Mouse (Mus musculus) CH12.LX (cell line): ENCODE measurements around the gene Mrps23. TPM values are rescaled to one million over a fixed set of nuclear protein-coding genes. Genes with fewer than 3 reads are reported as not detected.
"Not testable (repeated sequence)": the region's sequence is repeated elsewhere in the genome, so short reads cannot be mapped to it uniquely, and the experiment has no call there.

ENCODE experiments used
- DNase-seq: peaks from one replicate; pipeline ENCODE4 v3.0.0-alpha.2; 2013; ENCODE audit errors: extremely low read depth
- H3K27ac ChIP-seq: 2 replicates; pipeline ENCODE4 v1.5.1; 2012; ENCODE audit warnings: low read depth, mild to moderate bottlenecking, control low read depth, moderate library complexity; ENCODE audit not compliant: insufficient read depth
- H3K27me3 ChIP-seq: replicated peaks from 2 replicates; pipeline ENCODE3; 2012; ENCODE audit warnings: inconsistent platforms
- H3K36me3 ChIP-seq, 2 experiments: replicated peaks in 1 of 2; 2 replicates each; pipeline versions ENCODE3 to v1.6.1; 2012; ENCODE audit warnings: inconsistent platforms in 1 of 2, low read length in 1 of 2, mild to moderate bottlenecking in 1 of 2, mixed read lengths in 1 of 2, moderate library complexity in 1 of 2; ENCODE audit not compliant: control insufficient read depth in 1 of 2, insufficient read depth in 1 of 2
- H3K4me1 ChIP-seq, 2 experiments: 2 replicates each; pipeline ENCODE4 v1.6.1; 2012; ENCODE audit warnings: inconsistent platforms in 1 of 2, moderate library complexity in 1 of 2; ENCODE audit not compliant: insufficient read depth in 2 of 2, control insufficient read depth in 1 of 2
- H3K4me2 ChIP-seq: 2 replicates; pipeline ENCODE4 v1.6.1; 2012; ENCODE audit warnings: low read depth, mild to moderate bottlenecking, control low read depth; ENCODE audit not compliant: poor library complexity, insufficient read depth, severe bottlenecking
- H3K4me3 ChIP-seq, 3 experiments: fragments of 150-350 bp in 1 of 3; sonication (generic) in 1 of 3; replicated peaks in 1 of 3; 2 replicates each; pipeline versions ENCODE3 to v1.5.1; 2011 to 2012; ENCODE audit warnings: low read depth in 2 of 3, low read length in 2 of 3, mild to moderate bottlenecking in 2 of 3, moderate library complexity in 2 of 3, control low read depth in 1 of 3, improper control_type of control experiment in 1 of 3, inconsistent platforms in 1 of 3, mixed read lengths in 1 of 3; ENCODE audit not compliant: poor library complexity in 1 of 3
- H3K79me2 ChIP-seq: replicated peaks from 2 replicates; pipeline ENCODE4 v1.6.1; 2012; ENCODE audit warnings: mild to moderate bottlenecking, moderate library complexity; ENCODE audit not compliant: control insufficient read depth, poor library complexity, insufficient read depth, severe bottlenecking; ENCODE audit errors: extremely low read depth
- H3K9ac ChIP-seq: 2 replicates; pipeline ENCODE4 v1.6.1; 2012; ENCODE audit warnings: low read depth, mild to moderate bottlenecking, control low read depth, moderate library complexity; ENCODE audit not compliant: insufficient read depth
- H3K9me3 ChIP-seq: replicated peaks from 2 replicates; pipeline ENCODE3; 2012; ENCODE audit warnings: low read length, inconsistent platforms, mixed read lengths
- BHLHE40 ChIP-seq: IDR thresholded peaks from 2 replicates; pipeline ENCODE4 v1.6.1; 2011; ENCODE audit warnings: mild to moderate bottlenecking, low read depth, low read length, improper control_type of control experiment
- CHD1 ChIP-seq: IDR thresholded peaks from 2 replicates; pipeline ENCODE4 v1.6.1; 2012; ENCODE audit warnings: low read depth, low read length, improper control_type of control experiment, inconsistent platforms
- CTCF ChIP-seq, 2 experiments: IDR thresholded peaks in 1 of 2; conservative IDR thresholded peaks in 1 of 2; 2 replicates each; pipeline ENCODE4 v1.5.1; 2011 to 2012; ENCODE audit warnings: low read depth in 2 of 2, low read length in 2 of 2, improper control_type of control experiment in 1 of 2, inconsistent platforms in 1 of 2, mild to moderate bottlenecking in 1 of 2, moderate library complexity in 1 of 2
- EP300 ChIP-seq: IDR thresholded peaks from 2 replicates; pipeline ENCODE4 v1.6.1; 2011; ENCODE audit warnings: low read length, improper control_type of control experiment
- ETS1 ChIP-seq: conservative IDR thresholded peaks from 2 replicates; pipeline ENCODE4 v1.6.1; 2012; ENCODE audit warnings: low read depth, mild to moderate bottlenecking, inconsistent platforms, low read length, improper control_type of control experiment, moderate library complexity
- IRF4 ChIP-seq: IDR thresholded peaks from 2 replicates; pipeline ENCODE4 v1.6.1; 2014; ENCODE audit warnings: low read depth, mild to moderate bottlenecking, inconsistent platforms, low read length, improper control_type of control experiment
- MAFK ChIP-seq: IDR thresholded peaks from 2 replicates; pipeline ENCODE4 v1.6.1; 2011; ENCODE audit warnings: low read length, improper control_type of control experiment; ENCODE audit not compliant: insufficient replicate concordance
- MEF2A ChIP-seq: IDR thresholded peaks from 2 replicates; pipeline ENCODE4 v1.6.1; 2014; ENCODE audit warnings: low read depth, mild to moderate bottlenecking, inconsistent platforms, low read length, improper control_type of control experiment, borderline replicate concordance
- RAD21 ChIP-seq: IDR thresholded peaks from 2 replicates; pipeline ENCODE4 v1.6.1; 2011; ENCODE audit warnings: low read depth, mild to moderate bottlenecking, low read length, improper control_type of control experiment, moderate library complexity
- SIN3A ChIP-seq: IDR thresholded peaks from 2 replicates; pipeline ENCODE4 v1.6.1; 2012; ENCODE audit warnings: low read length, improper control_type of control experiment, inconsistent platforms
- SMC3 ChIP-seq: IDR thresholded peaks from 2 replicates; pipeline ENCODE4 v1.6.1; 2011; ENCODE audit warnings: low read depth, low read length, improper control_type of control experiment
- TCF12 ChIP-seq: IDR thresholded peaks from 2 replicates; pipeline ENCODE4 v1.6.1; 2014; ENCODE audit warnings: low read depth, mild to moderate bottlenecking, inconsistent platforms, low read length, improper control_type of control experiment
- ZNF384 ChIP-seq: IDR thresholded peaks from 2 replicates; pipeline ENCODE4 v1.6.1; 2012; ENCODE audit warnings: low read depth, low read length, improper control_type of control experiment, inconsistent platforms
- dilution Hi-C: fragments of 300-500 bp; cut with MboI; formaldehyde crosslinking; loops from 2 replicates; pipeline ENCODE4 v1.14.3; 2020; ENCODE audit warnings: low sequenced_read_pairs; ENCODE audit not compliant: extremely low pct_unique_long_range_greater_than_20kb, extremely low pct_ligation_motif_present
- in situ Hi-C: fragments of 300-500 bp; cut with MboI; formaldehyde crosslinking; loops from 3 replicates; pipeline ENCODE4 v1.14.3; 2019; ENCODE audit warnings: low sequenced_read_pairs, low pct_ligation_motif_present, low pct_unique_long_range_greater_than_20kb, mixed read lengths
- polyA plus RNA-seq: library from polyadenylated mRNA; unstranded; fragments of >175 nt; gene quantifications from 2 replicates; pipeline ENCODE4 v1.2.1, GENCODE M21; 2012; ENCODE audit warnings: low read depth; ENCODE audit not compliant: insufficient read length
- total RNA-seq, 2 experiments: library from RNA; depleted of rRNA; stranded (reverse); fragments of 300-350 nt in 1 of 2; fragments of >200 nt in 1 of 2; gene quantifications; 2 replicates each; pipeline ENCODE4 v1.2.3; 2012 to 2014

The Mrps23 gene
- total and polyA plus RNA-seq, 3 experiments: 185 to 233 (median 227) TPM

DNA sequence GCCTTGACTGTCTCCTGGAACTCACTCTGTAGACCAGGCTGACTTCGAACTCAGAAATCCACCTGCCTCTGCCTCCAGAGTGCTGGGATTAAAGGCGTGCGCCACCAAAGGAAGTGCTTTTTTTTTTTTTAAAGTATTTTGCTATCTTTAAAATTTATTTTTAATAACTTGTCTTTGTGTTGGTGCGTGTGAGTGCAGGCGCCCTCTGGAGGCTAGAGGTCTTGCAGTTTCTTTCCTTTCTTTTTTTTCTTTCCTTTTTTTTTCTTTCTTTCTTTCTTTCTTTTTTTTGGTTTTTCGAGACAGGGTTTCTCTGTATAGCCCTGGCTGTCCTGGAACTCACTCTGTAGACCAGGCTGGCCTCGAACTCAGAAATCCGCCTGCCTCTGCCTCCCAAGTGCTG, 2.4 kb downstream of the Mrps23 start:
- dilution Hi-C loops, H3K4me2 ChIP-seq, DNase-seq, H3K27ac ChIP-seq, H3K9ac ChIP-seq, H3K9me3 ChIP-seq, in situ Hi-C loops, H3K4me3 ChIP-seq: not testable (repeated sequence)
- peaks cover 15% of the 10 kb centered on the region for H3K79me2 ChIP-seq
- peaks cover 17 to 42% of the 10 kb centered on the region in 2 experiments for H3K4me1 ChIP-seq
- H3K27me3 ChIP-seq: peaks cover 17% of the 10 kb centered on the region
- peak in 1 of 2 experiments; percentile 67; a peak in 2 of 4 replicates for TF ChIP-seq CTCF (conservative IDR thresholded peaks at IDR 0.05 in 1 of 2, IDR thresholded peaks at IDR 0.05 in 1 of 2; ENCODE audit: low read depth in 2 of 2, low read length in 2 of 2)
- TF ChIP-seq SMC3: peak; percentile 44; the same call in 1 of the 2 replicates
- peak; percentile 89 for TF ChIP-seq ZNF384
- TF ChIP-seq RAD21: peak; percentile 12
- peaks cover 35 to 49% of the 10 kb centered on the region in 2 experiments for H3K36me3 ChIP-seq

DNA sequence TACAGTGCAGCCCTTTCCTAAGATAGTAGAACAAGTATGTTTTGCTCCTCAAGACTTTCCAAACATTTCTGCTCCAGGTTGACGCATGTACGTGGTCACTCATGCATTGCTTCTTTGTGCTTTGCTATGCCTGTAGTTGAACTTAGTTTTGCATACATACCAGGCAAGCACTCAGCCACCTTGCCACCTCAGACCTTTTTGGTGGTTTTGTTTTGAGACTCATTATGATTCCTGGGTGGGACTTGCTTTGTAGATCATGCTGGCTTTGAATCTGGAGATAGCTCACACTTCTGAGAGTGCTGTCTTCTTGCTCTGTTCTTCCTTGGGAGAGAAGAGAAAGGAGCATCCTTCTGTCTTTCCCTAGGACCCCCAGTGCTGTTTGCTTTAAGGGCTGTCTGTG, 3.5 kb downstream of the Mrps23 start:
- Histone ChIP-seq H3K79me2 (peaks cover 15% of the 10 kb centered on the region), H3K4me1 (peaks cover 17 to 42% of the 10 kb centered on the region in 2 experiments), H3K4me2 (peak overlapping the region; percentile 76), H3K27ac (peak overlapping the region; percentile 68), H3K9ac (peak overlapping the region; percentile 18; the same call in 1 of the 2 replicates), H3K36me3 (peaks cover 39 to 60% of the 10 kb centered on the region in 2 experiments), H3K4me3 (no peak overlapping the region), H3K9me3 (no peaks in the 10 kb centered on the region), H3K27me3 (peaks cover 7% of the 10 kb centered on the region)
- TF ChIP-seq ETS1 (peak; percentile 25; the same call in 1 of the 2 replicates), BHLHE40 (0 out of 2 replicates have a peak, but pooled peaks have one; percentile 13), SIN3A (no peak), EP300 (peak; percentile 52; the same call in 1 of the 2 replicates), MAFK (peak; percentile 51; the same call in 1 of the 2 replicates), MEF2A (0 out of 2 replicates have a peak, but pooled peaks have one; percentile 18), CHD1 (peak; percentile 53; the same call in 1 of the 2 replicates), TCF12 (no peak), IRF4 (peak; percentile 38; the same call in 1 of the 2 replicates)
- in situ Hi-C loops: no loop called here
- peak; percentile 71 for DNase-seq
- dilution Hi-C loops: no loop called here
